Mouse (Mus musculus): ENCODE results near the gene Ethe1.

Gene Ethe1

GRCm38 (mm10) chr7:24587330-24588105 lies at the start of gene Ethe1, which contains the start of gene Zfp575:
Gene Ethe1, plus strand, starts transcription at chr7:24587543.
Gene Zfp575, minus strand, starts transcription at chr7:24587641.
- no peak for DNase-seq (ENCODE audit: low spot score)

GRCm38 (mm10) chr7:24537591-24537990 lies 49.8 kb upstream of the Ethe1 start:
- DNase-seq (ENCODE audit: low spot score) = no peak

- no peak for DNase-seq (ENCODE audit: low spot score)
Measured at GRCm38 (mm10) chr7:24538154-24538553, 49.2 kb upstream of the Ethe1 start.

GRCm38 (mm10) chr7:24538701-24539100 lies 48.6 kb upstream of the Ethe1 start:
- no peak for DNase-seq (ENCODE audit: low spot score)

- no peak for DNase-seq (ENCODE audit: low spot score)
Measured at GRCm38 (mm10) chr7:24539686-24540085, 47.7 kb upstream of the Ethe1 start.

GRCm38 (mm10) chr7:24544506-24544905 lies 42.8 kb upstream of the Ethe1 start:
- DNase-seq (ENCODE audit: low spot score) = no peak

- DNase-seq (ENCODE audit: low spot score) = no peak
Measured at GRCm38 (mm10) chr7:24546068-24546614, 41.2 kb upstream of the Ethe1 start, which contains the start of the genes Pinlyp and Xrcc1. Gene Pinlyp, minus strand, starts transcription at chr7:24546118. Gene Xrcc1, plus strand, starts transcription at chr7:24546289.

- peak; percentile 97 for DNase-seq (ENCODE audit: low spot score)
Measured at GRCm38 (mm10) chr7:24546634-24547389, 40.5 kb upstream of the Ethe1 start.

- DNase-seq (ENCODE audit: low spot score) = no peak
Measured at GRCm38 (mm10) chr7:24547534-24548036, 39.8 kb upstream of the Ethe1 start.

GRCm38 (mm10) chr7:24551985-24552759 lies 35.2 kb upstream of the Ethe1 start:
- DNase-seq (ENCODE audit: low spot score) = no peak

GRCm38 (mm10) chr7:24555786-24556185 lies 31.6 kb upstream of the Ethe1 start:
- no peak for DNase-seq (ENCODE audit: low spot score)

- no peak for DNase-seq (ENCODE audit: low spot score)
Measured at GRCm38 (mm10) chr7:24561450-24561849, 25.9 kb upstream of the Ethe1 start.

GRCm38 (mm10) chr7:24563191-24563836 lies 24.0 kb upstream of the Ethe1 start:
- DNase-seq (ENCODE audit: low spot score) = no peak

- DNase-seq (ENCODE audit: low spot score) = no peak
Measured at GRCm38 (mm10) chr7:24563837-24564206, 23.5 kb upstream of the Ethe1 start.

- peak; percentile 70 for DNase-seq (ENCODE audit: low spot score)
Measured at GRCm38 (mm10) chr7:24564607-24565265, 22.6 kb upstream of the Ethe1 start.

GRCm38 (mm10) chr7:24565627-24566026 lies 21.7 kb upstream of the Ethe1 start:
- DNase-seq (ENCODE audit: low spot score) = no peak

- no peak for DNase-seq (ENCODE audit: low spot score)
Measured at GRCm38 (mm10) chr7:24566206-24566605, 21.1 kb upstream of the Ethe1 start.

- DNase-seq (ENCODE audit: low spot score) = no peak
Measured at GRCm38 (mm10) chr7:24568512-24568911, 18.8 kb upstream of the Ethe1 start.

GRCm38 (mm10) chr7:24571071-24571470 lies 16.3 kb upstream of the Ethe1 start:
- DNase-seq (ENCODE audit: low spot score) = no peak

GRCm38 (mm10) chr7:24572455-24572854 lies 14.9 kb upstream of the Ethe1 start:
- no peak for DNase-seq (ENCODE audit: low spot score)
